In genomic region chr10:87450777-87451176, GRCm38 (mm10) we compare ENCODE assay signal across 25 mouse cellular contexts. TPM values are rescaled to one million over a fixed set of nuclear protein-coding genes. Genes with fewer than 3 reads are reported as not detected.
DNase-seq lines count a peak whose midpoint lies in the region; ATAC-seq and TF ChIP-seq lines count a peak whose summit lies in the region.
"Had no signal": no experiment of that assay in that cellular context is flagged by ENCODE, and none has a peak within 500 bp of the region (broad histone marks: within the 10 kb centered on the region; RNA-seq: fewer than 3 reads in every experiment).

No protein-coding gene starts in this region.

- dilution Hi-C loops in CH12.LX (cut with MboI; ENCODE audit: extremely low pct_ligation_motif_present, extremely low pct_unique_long_range_greater_than_20kb, low sequenced_read_pairs): no loop called here

- H3K4me1 ChIP-seq in forebrain, embryonic 10.5 days: peaks cover 47% of the 10 kb centered on the region
- peaks cover 11% of the 10 kb centered on the region for H3K4me1 ChIP-seq in forebrain, embryonic 14.5 days (ENCODE audit: control insufficient read depth, insufficient read depth, low read length)
- H3K4me1 ChIP-seq in midbrain, embryonic 10.5 days: peaks cover 40% of the 10 kb centered on the region
- peaks cover 7% of the 10 kb centered on the region for H3K4me1 ChIP-seq in midbrain, embryonic 16.5 days (ENCODE audit: control insufficient read depth, insufficient read depth, low read length)
- H3K4me1 ChIP-seq in CH12.LX (ENCODE audit: control insufficient read depth in 1 of 2, insufficient read depth in 2 of 2): peaks cover 5 to 9% of the 10 kb centered on the region in 2 experiments; a peak in 3 of 4 replicates

- no peak overlapping the region for H3K4me3 ChIP-seq in forebrain, embryonic 10.5 days
- no peak overlapping the region for H3K4me3 ChIP-seq in forebrain, embryonic 14.5 days (ENCODE audit: low read depth, low read length)
- no peak overlapping the region for H3K4me3 ChIP-seq in midbrain, embryonic 10.5 days
- no peak overlapping the region for H3K4me3 ChIP-seq in midbrain, embryonic 16.5 days (ENCODE audit: low read depth, low read length)
- H3K4me3 ChIP-seq in CH12.LX (replicated peaks in 1 of 3; ENCODE audit: low read depth in 2 of 3, low read length in 2 of 3, poor library complexity in 1 of 3): no peak overlapping the region
- H3K4me3 ChIP-seq: embryonic facial prominence, embryonic 13.5 days; embryonic facial prominence, embryonic 15.5 days; erythroblast, embryonic 14.5 days had no signal

- H3K9ac ChIP-seq in forebrain, embryonic 14.5 days (ENCODE audit: low read length): no peak overlapping the region
- no peak overlapping the region for H3K9ac ChIP-seq in midbrain, embryonic 16.5 days (ENCODE audit: low read depth, low read length)
- no peak overlapping the region for H3K9ac ChIP-seq in CH12.LX (ENCODE audit: insufficient read depth, low read depth)
- H3K9ac ChIP-seq: embryonic facial prominence, embryonic 13.5 days; embryonic facial prominence, embryonic 15.5 days had no signal

- H3K9me3 ChIP-seq in forebrain, embryonic 10.5 days: no peaks in the 10 kb centered on the region
- no peaks in the 10 kb centered on the region for H3K9me3 ChIP-seq in forebrain, embryonic 14.5 days (replicated peaks; ENCODE audit: control insufficient read depth, low read length)
- peaks cover 4% of the 10 kb centered on the region; the same call in 1 of the 2 replicates for H3K9me3 ChIP-seq in midbrain, embryonic 10.5 days (replicated peaks)
- no peaks in the 10 kb centered on the region for H3K9me3 ChIP-seq in midbrain, embryonic 16.5 days (replicated peaks; ENCODE audit: control insufficient read depth, low read length, poor library complexity, severe bottlenecking)
- H3K9me3 ChIP-seq in CH12.LX (replicated peaks; ENCODE audit: low read length): no peaks in the 10 kb centered on the region
- H3K9me3 ChIP-seq: embryonic facial prominence, embryonic 13.5 days; embryonic facial prominence, embryonic 15.5 days had no signal

- H3K4me2 ChIP-seq in forebrain, embryonic 14.5 days (ENCODE audit: low read length): no peak overlapping the region
- H3K4me2 ChIP-seq in midbrain, embryonic 16.5 days (ENCODE audit: low read length): no peak overlapping the region
- no peak overlapping the region for H3K4me2 ChIP-seq in CH12.LX (ENCODE audit: insufficient read depth, low read depth, poor library complexity, severe bottlenecking)
- H3K4me2 ChIP-seq: embryonic facial prominence, embryonic 13.5 days; embryonic facial prominence, embryonic 15.5 days had no signal

- no peaks in the 10 kb centered on the region for H3K36me3 ChIP-seq in forebrain, embryonic 10.5 days (replicated peaks)
- no peaks in the 10 kb centered on the region for H3K36me3 ChIP-seq in forebrain, embryonic 14.5 days (ENCODE audit: control insufficient read depth, insufficient read depth, low read length)
- H3K36me3 ChIP-seq in midbrain, embryonic 10.5 days: no peaks in the 10 kb centered on the region
- no peaks in the 10 kb centered on the region for H3K36me3 ChIP-seq in midbrain, embryonic 16.5 days (ENCODE audit: control insufficient read depth, insufficient read depth, low read length)
- H3K36me3 ChIP-seq in CH12.LX (replicated peaks in 1 of 2; ENCODE audit: control insufficient read depth in 1 of 2, insufficient read depth in 1 of 2, low read length in 1 of 2): no peaks in the 10 kb centered on the region
- H3K36me3 ChIP-seq: embryonic facial prominence, embryonic 13.5 days; embryonic facial prominence, embryonic 15.5 days had no signal

- H3K27ac ChIP-seq in forebrain, embryonic 10.5 days: peak overlapping the region; percentile 60; the same call in 1 of the 2 replicates
- no peak overlapping the region for H3K27ac ChIP-seq in forebrain, embryonic 14.5 days (ENCODE audit: low read depth, low read length)
- peak overlapping the region; percentile 50 for H3K27ac ChIP-seq in midbrain, embryonic 10.5 days (replicated peaks)
- no peak overlapping the region for H3K27ac ChIP-seq in midbrain, embryonic 16.5 days (ENCODE audit: low read length)
- H3K27ac ChIP-seq in CH12.LX (ENCODE audit: insufficient read depth, low read depth): no peak overlapping the region
- H3K27ac ChIP-seq: embryonic facial prominence, embryonic 13.5 days; embryonic facial prominence, embryonic 15.5 days had no signal

- H3K27me3 ChIP-seq in forebrain, embryonic 10.5 days (ENCODE audit: poor library complexity, severe bottlenecking): no peaks in the 10 kb centered on the region
- no peaks in the 10 kb centered on the region for H3K27me3 ChIP-seq in forebrain, embryonic 14.5 days (replicated peaks; ENCODE audit: control insufficient read depth, insufficient read depth, low read length)
- H3K27me3 ChIP-seq in midbrain, embryonic 10.5 days (ENCODE audit: low read depth, poor library complexity, severe bottlenecking): peaks cover 10% of the 10 kb centered on the region; the same call in 1 of the 2 replicates
- H3K27me3 ChIP-seq in midbrain, embryonic 16.5 days (ENCODE audit: control insufficient read depth, insufficient read depth, low read depth, low read length): no peaks in the 10 kb centered on the region
- no peaks in the 10 kb centered on the region for H3K27me3 ChIP-seq in CH12.LX (replicated peaks)
- H3K27me3 ChIP-seq: embryonic facial prominence, embryonic 13.5 days; embryonic facial prominence, embryonic 15.5 days had no signal

- H3K79me2 ChIP-seq in CH12.LX (replicated peaks; ENCODE audit: control insufficient read depth, extremely low read depth, insufficient read depth, poor library complexity, severe bottlenecking): no peaks in the 10 kb centered on the region

- TF ChIP-seq EP300 in CH12.LX (IDR thresholded peaks at IDR 0.05; ENCODE audit: low read length): no peak

- DNase-seq in forebrain, embryonic 10.5 days (ENCODE audit: extremely low spot score, low spot score): no peak
- DNase-seq in forebrain, embryonic 14.5 days (ENCODE audit: low spot score): no peak
- peak; percentile 74 for DNase-seq in heart, adult 11 months
- no peak for DNase-seq in heart, adult 9 months (ENCODE audit: low spot score in 2 of 2)
- DNase-seq in midbrain, embryonic 10.5 days (ENCODE audit: low spot score): no peak
- DNase-seq in CH12.LX (ENCODE audit: extremely low read depth): peak; percentile 58
- DNase-seq: adrenal gland, adult 2 months; adrenal gland, postnatal 10 days; adrenal gland, postnatal 25 days; B cell, adult 2 months; cerebellum, adult 11 months; cerebellum, adult 18-20 months; cerebellum, adult 8-10 months; cerebellum, adult 9-11 months; cerebellum, postnatal 14 days; cerebellum, postnatal 36 days; embryo, embryonic 11 days had no signal

- TF ChIP-seq CTCF in CH12.LX (conservative IDR thresholded peaks at IDR 0.05 in 1 of 2, IDR thresholded peaks at IDR 0.05 in 1 of 2; ENCODE audit: low read depth in 2 of 2, low read length in 2 of 2): no peak

- in situ Hi-C loops in CH12.LX (cut with MboI; ENCODE audit: low pct_ligation_motif_present, low pct_unique_long_range_greater_than_20kb, low sequenced_read_pairs): no loop called here

- ATAC-seq in forebrain, embryonic 14.5 days: no peak
- ATAC-seq in midbrain, embryonic 16.5 days: no peak
- ATAC-seq: CD4-positive, CD25-positive, alpha-beta regulatory T cell, adult 4 months; forebrain, embryonic 16.5 days had no signal

- TF ChIP-seq RAD21 in CH12.LX (IDR thresholded peaks at IDR 0.05; ENCODE audit: low read depth, low read length): no peak

- no peak for TF ChIP-seq POLR2A in CH12.LX (IDR thresholded peaks at IDR 0.05; ENCODE audit: low read depth, low read length)

- WGBS in forebrain, embryonic 10.5 days: 91% methylated on average over 3 of the region's 3 CpGs
- 95% methylated on average over 3 of the region's 3 CpGs for WGBS in forebrain, embryonic 14.5 days
- 90% methylated on average over 3 of the region's 3 CpGs for WGBS in midbrain, embryonic 10.5 days
- WGBS in midbrain, embryonic 16.5 days: 95% methylated on average over 3 of the region's 3 CpGs

TF ChIP-seq in CH12.LX, 34 proteins besides CTCF, POLR2A, EP300 and RAD21:
- TF ChIP-seq ELF1 (IDR thresholded peaks at IDR 0.05; ENCODE audit: low read depth, low read length) (no peak), MYC (IDR thresholded peaks at IDR 0.05; ENCODE audit: low read depth, low read length) (0 out of 2 replicates have a peak, but pooled peaks have one; percentile 51)
TF ChIP-seq in CH12.LX: peak in this region for 1.

RNA-seq across cellular contexts. Expression of gene Ascl1, which starts 42.7 kb away (rescaled TPM):
- 15.6 and 17.3 TPM in 2 replicates for polyA plus RNA-seq in forebrain, embryonic 10.5 days (2016; fragmentation: Nextera tagmentation; extraction: Ambion mirVana)
- polyA plus RNA-seq in forebrain, embryonic 14.5 days (2014; fragmentation: Nextera tagmentation; extraction: Ambion mirVana): 26.6 and 28.8 TPM in 2 replicates
- 29.4 and 48.2 TPM in 2 replicates for polyA plus RNA-seq in midbrain, embryonic 10.5 days (2016; fragmentation: Nextera tagmentation; extraction: Ambion mirVana)
- polyA plus RNA-seq in midbrain, embryonic 16.5 days (2015; fragmentation: Nextera tagmentation; extraction: Ambion mirVana): 8.1 and 9.0 TPM in 2 replicates
- not detected in 2 replicates for total RNA-seq in CH12.LX (2012; rRNA removed)
- total RNA-seq in CH12.LX (2014; rRNA removed): not detected in 2 replicates
- polyA plus RNA-seq in CH12.LX (2012; ENCODE audit: insufficient read length, low read depth): not detected in 2 replicates
- total RNA-seq: common myeloid progenitor, adult 5-6 weeks; MEL had no signal
- polyA plus RNA-seq: CD4-positive, CD25-positive, alpha-beta regulatory T cell, adult 4 months; erythroblast, embryonic 14.5 days had no signal

Comparison
In these comparisons a context has a peak if more than half of its experiments do, and no peak if none do; other contexts are left out.
1. DNase-seq: peak in heart, adult 11 months (single experiment) and CH12.LX (single experiment); none in forebrain, embryonic 10.5 days (single experiment), forebrain, embryonic 14.5 days (single experiment), heart, adult 9 months (0 of 2) and midbrain, embryonic 10.5 days (single experiment).
2. H3K27ac ChIP-seq: peak in forebrain, embryonic 10.5 days (single experiment) and midbrain, embryonic 10.5 days (single experiment); none in forebrain, embryonic 14.5 days (single experiment), midbrain, embryonic 16.5 days (single experiment) and CH12.LX (single experiment).